Mouse (Mus musculus) hindbrain, embryonic 13.5 days (tissue): ENCODE results near the gene Eral1. TPM values are rescaled to one million over a fixed set of nuclear protein-coding genes. Genes with fewer than 3 reads are reported as not detected.

ENCODE experiments used
- ATAC-seq: fragments of 200-750 bp; cut with Nextera tagmentation; 2 replicates; pipeline ENCODE4 v1.8.0; 2017; ENCODE audit warnings: moderate TSS enrichment; ENCODE audit not compliant: low FRiP score
- H3K27ac ChIP-seq: fragments of 300-500 bp; sonication (generic); 2 replicates; pipeline ENCODE4 v1.5.1; 2015; ENCODE audit warnings: inconsistent platforms, mild to moderate bottlenecking, moderate library complexity
- H3K27me3 ChIP-seq: fragments of 300-500 bp; sonication (generic); 2 replicates; pipeline ENCODE4 v1.6.1; 2015; ENCODE audit warnings: mild to moderate bottlenecking, inconsistent platforms
- H3K36me3 ChIP-seq: fragments of 300-500 bp; sonication (generic); 2 replicates; pipeline ENCODE4 v1.6.1; 2015; ENCODE audit warnings: mild to moderate bottlenecking, inconsistent platforms
- H3K4me1 ChIP-seq: fragments of 300-500 bp; sonication (generic); replicated peaks from 2 replicates; pipeline ENCODE4 v1.6.1; 2015; ENCODE audit warnings: inconsistent platforms
- H3K4me2 ChIP-seq: fragments of 300-500 bp; sonication (generic); 2 replicates; pipeline ENCODE4 v1.6.1; 2015; ENCODE audit warnings: inconsistent platforms, mild to moderate bottlenecking, moderate library complexity
- H3K4me3 ChIP-seq: fragments of 300-500 bp; sonication (generic); 2 replicates; pipeline ENCODE4 v1.5.1; 2015; ENCODE audit warnings: mild to moderate bottlenecking, inconsistent platforms
- H3K9ac ChIP-seq: fragments of 300-500 bp; sonication (generic); 2 replicates; pipeline ENCODE4 v1.6.1; 2015; ENCODE audit warnings: mild to moderate bottlenecking, inconsistent platforms
- H3K9me3 ChIP-seq: fragments of 300-500 bp; sonication (generic); 2 replicates; pipeline ENCODE4 v1.6.1; 2016; ENCODE audit warnings: inconsistent platforms
- WGBS: fragments of 180-500 bp; shearing (Covaris S2); methylation state at CpG from one replicate; pipeline ENCODE4 v1.1.7; 2015; 5-methylcytosine and 5-hydroxymethylcytosine counted together
- polyA plus RNA-seq: library from polyadenylated mRNA; unstranded; fragments of >200 nt; fragmentation: Nextera tagmentation; extraction: Ambion mirVana; gene quantifications from 2 replicates; pipeline ENCODE4 v1.2.1, GENCODE M21; 2015

Eral1 gene
- polyA plus RNA-seq, 1 experiment from 2014 or later, result 31.5 TPM

GRCm38 (mm10) chr11:78074666-78075065, 5.5 kb downstream of the Eral1 start:
- Histone ChIP-seq H3K27ac (no peak overlapping the region), H3K9me3 (no peaks in the 10 kb centered on the region), H3K4me3 (no peak overlapping the region), H3K4me2 (no peak overlapping the region), H3K27me3 (no peaks in the 10 kb centered on the region), H3K36me3 (peaks cover 70% of the 10 kb centered on the region), H3K9ac (no peak overlapping the region), H3K4me1 (peaks cover 9% of the 10 kb centered on the region)
- ATAC-seq, result no peak
- 93% methylated on average over 4 of the region's 4 CpGs for WGBS

- Histone ChIP-seq H3K9ac (no peak overlapping the region), H3K4me2 (no peak overlapping the region), H3K27ac (no peak overlapping the region), H3K9me3 (no peaks in the 10 kb centered on the region), H3K4me3 (no peak overlapping the region), H3K36me3 (peaks cover 70% of the 10 kb centered on the region), H3K27me3 (no peaks in the 10 kb centered on the region), H3K4me1 (peaks cover 5% of the 10 kb centered on the region)
- ATAC-seq, result no peak
- WGBS, result 91% methylated on average over 2 of the region's 2 CpGs
Observed at GRCm38 (mm10) chr11:78074277-78074652, 5.9 kb downstream of the Eral1 start.

GRCm38 (mm10) chr11:78073577-78074276, 6.5 kb downstream of the Eral1 start:
- no peaks in the 10 kb centered on the region for H3K27me3 ChIP-seq
- ATAC-seq, result no peak
- H3K9ac ChIP-seq, result no peak overlapping the region
- H3K4me2 ChIP-seq, result no peak overlapping the region
- H3K4me1 ChIP-seq, result no peaks in the 10 kb centered on the region; the same call in 1 of the 2 replicates
- H3K9me3 ChIP-seq, result no peaks in the 10 kb centered on the region
- peaks cover 70% of the 10 kb centered on the region for H3K36me3 ChIP-seq
- H3K27ac ChIP-seq, result no peak overlapping the region
- no peak overlapping the region for H3K4me3 ChIP-seq
- 96% methylated on average over 9 of the region's 9 CpGs for WGBS

GRCm38 (mm10) chr11:78072425-78073130, 7.6 kb downstream of the Eral1 start:
- H3K9ac ChIP-seq, result no peak overlapping the region
- H3K4me2 ChIP-seq, result no peak overlapping the region
- H3K4me1 ChIP-seq, result no peaks in the 10 kb centered on the region
- H3K27ac ChIP-seq, result no peak overlapping the region
- H3K9me3 ChIP-seq, result no peaks in the 10 kb centered on the region
- no peak overlapping the region for H3K4me3 ChIP-seq
- ATAC-seq, result no peak
- peaks cover 68% of the 10 kb centered on the region for H3K36me3 ChIP-seq
- WGBS, result 36% methylated on average over 6 of the region's 6 CpGs
- H3K27me3 ChIP-seq, result no peaks in the 10 kb centered on the region

DNA sequence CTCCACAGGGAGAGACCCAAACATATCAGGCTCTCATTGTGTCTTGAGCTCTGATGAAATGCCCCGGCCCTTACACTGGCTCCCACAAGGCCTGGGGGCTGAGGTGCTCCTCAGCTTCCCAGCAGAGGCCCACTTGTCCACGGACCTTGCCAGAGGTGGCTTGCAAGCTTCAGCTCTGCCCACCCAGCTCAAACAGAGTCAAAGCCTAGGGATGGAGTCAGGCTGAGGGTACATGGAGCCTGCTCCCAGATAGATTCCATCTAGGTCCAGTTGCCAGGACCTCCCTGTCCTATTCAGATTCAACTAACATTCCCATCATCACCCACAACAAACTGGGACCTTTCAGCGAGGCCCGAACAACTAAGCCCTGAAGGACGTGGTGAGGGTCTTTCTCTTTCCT, 8.2 kb downstream of the Eral1 start:
- H3K9me3 ChIP-seq, result no peaks in the 10 kb centered on the region
- ATAC-seq, result no peak
- H3K4me1 ChIP-seq, result no peaks in the 10 kb centered on the region
- WGBS, result 86% methylated on average over 5 of the region's 5 CpGs
- no peaks in the 10 kb centered on the region for H3K27me3 ChIP-seq
- peaks cover 62% of the 10 kb centered on the region for H3K36me3 ChIP-seq
- H3K4me2 ChIP-seq, result no peak overlapping the region
- no peak overlapping the region for H3K9ac ChIP-seq
- H3K27ac ChIP-seq, result no peak overlapping the region
- H3K4me3 ChIP-seq, result no peak overlapping the region

GRCm38 (mm10) chr11:78069646-78070045, 10.5 kb downstream of the Eral1 start:
- Histone ChIP-seq H3K4me1 (no peaks in the 10 kb centered on the region), H3K27me3 (no peaks in the 10 kb centered on the region), H3K36me3 (peaks cover 39% of the 10 kb centered on the region), H3K27ac (no peak overlapping the region), H3K9me3 (no peaks in the 10 kb centered on the region), H3K9ac (no peak overlapping the region), H3K4me2 (no peak overlapping the region), H3K4me3 (no peak overlapping the region)
- ATAC-seq, result no peak
- 88% methylated on average over 6 of the region's 6 CpGs for WGBS

- no peaks in the 10 kb centered on the region for H3K9me3 ChIP-seq
- no peak overlapping the region for H3K4me2 ChIP-seq
- WGBS, result 84% methylated on average over 5 of the region's 5 CpGs
- no peak overlapping the region for H3K9ac ChIP-seq
- ATAC-seq, result no peak
- H3K4me3 ChIP-seq, result no peak overlapping the region
- H3K27ac ChIP-seq, result no peak overlapping the region
- no peaks in the 10 kb centered on the region for H3K4me1 ChIP-seq
- H3K27me3 ChIP-seq, result no peaks in the 10 kb centered on the region
- H3K36me3 ChIP-seq, result peaks cover 34% of the 10 kb centered on the region
Observed at GRCm38 (mm10) chr11:78069130-78069529, 11.1 kb downstream of the Eral1 start.

DNA sequence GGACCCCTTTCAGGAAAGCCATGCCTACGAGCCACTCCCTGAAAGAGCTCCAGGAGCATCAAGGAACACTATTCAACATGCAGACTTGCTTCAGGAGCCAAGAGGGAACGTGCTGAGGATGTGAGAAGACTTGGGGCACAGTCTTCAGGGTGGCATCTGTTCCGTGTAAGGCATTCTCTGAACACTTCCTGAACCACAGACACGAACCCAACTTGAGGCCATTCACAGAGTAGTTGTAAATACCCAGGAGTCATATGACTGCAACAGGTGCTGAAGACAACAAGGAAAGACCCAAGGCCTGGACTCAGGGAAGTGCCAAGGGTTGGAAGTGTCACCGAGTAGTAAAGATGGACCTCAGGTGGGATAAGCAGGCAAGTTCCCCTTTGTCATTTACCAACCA, 12.6 kb downstream of the Eral1 start:
- H3K4me2 ChIP-seq, result no peak overlapping the region
- peaks cover 19% of the 10 kb centered on the region for H3K36me3 ChIP-seq
- no peaks in the 10 kb centered on the region for H3K27me3 ChIP-seq
- no peak overlapping the region for H3K4me3 ChIP-seq
- no peak for ATAC-seq
- WGBS, result 82% methylated on average over 5 of the region's 5 CpGs
- H3K4me1 ChIP-seq, result no peaks in the 10 kb centered on the region
- no peak overlapping the region for H3K9ac ChIP-seq
- H3K9me3 ChIP-seq, result no peaks in the 10 kb centered on the region
- no peak overlapping the region for H3K27ac ChIP-seq

DNA sequence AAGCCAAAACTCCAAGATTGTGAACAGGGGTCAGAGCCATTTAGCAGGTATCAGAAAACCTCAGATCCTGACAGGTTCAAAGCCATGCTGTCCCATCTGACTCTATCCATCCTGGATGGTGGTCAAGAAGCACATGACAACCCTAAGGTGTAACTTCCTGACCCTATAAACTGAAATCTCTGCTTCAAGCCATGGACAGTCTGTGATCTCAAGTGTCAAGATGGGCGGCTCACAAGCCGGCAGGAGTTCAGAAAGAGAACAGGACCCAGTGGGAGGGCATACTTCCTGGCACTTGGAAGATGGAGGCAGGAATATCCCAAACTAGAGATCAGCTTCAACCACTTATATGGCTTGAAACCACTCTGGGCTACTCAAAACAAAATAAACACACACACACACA, 13.5 kb downstream of the Eral1 start:
- no peaks in the 10 kb centered on the region for H3K27me3 ChIP-seq
- H3K4me3 ChIP-seq, result no peak overlapping the region
- H3K27ac ChIP-seq, result no peak overlapping the region
- no peak overlapping the region for H3K4me2 ChIP-seq
- H3K9me3 ChIP-seq, result no peaks in the 10 kb centered on the region
- H3K9ac ChIP-seq, result no peak overlapping the region
- no peak for ATAC-seq
- no peaks in the 10 kb centered on the region for H3K4me1 ChIP-seq
- H3K36me3 ChIP-seq, result peaks cover 11% of the 10 kb centered on the region
- WGBS, result 59% methylated on average over 2 of the region's 2 CpGs

DNA sequence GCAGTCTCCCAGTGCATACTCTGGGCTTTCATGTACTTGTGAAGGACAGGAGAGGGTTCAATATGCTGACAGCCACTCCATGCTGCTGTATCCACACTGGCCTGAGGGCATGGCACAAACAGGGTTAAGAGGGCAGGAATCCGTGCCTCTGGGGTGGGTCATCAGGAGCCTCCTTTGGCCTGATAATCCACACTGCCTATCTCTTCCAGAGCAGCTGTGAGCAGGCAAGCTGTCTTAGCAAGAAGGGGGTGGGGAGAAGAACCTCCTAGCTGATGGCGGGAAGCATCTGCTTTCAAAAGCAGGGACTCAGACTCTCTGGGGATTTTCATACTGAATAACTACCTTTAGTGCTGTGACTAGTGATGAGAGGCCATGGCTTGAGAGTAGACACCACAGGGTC, 14.3 kb downstream of the Eral1 start:
- no peaks in the 10 kb centered on the region for H3K27me3 ChIP-seq
- WGBS, result 47% methylated on average over 2 of the region's 2 CpGs
- H3K27ac ChIP-seq, result no peak overlapping the region
- H3K9me3 ChIP-seq, result no peaks in the 10 kb centered on the region
- no peaks in the 10 kb centered on the region for H3K4me1 ChIP-seq
- H3K36me3 ChIP-seq, result peaks cover 11% of the 10 kb centered on the region
- 0 out of 2 replicates have a peak overlapping the region, but pooled peaks have one; percentile 13 for H3K9ac ChIP-seq
- H3K4me3 ChIP-seq, result no peak overlapping the region
- no peak for ATAC-seq
- no peak overlapping the region for H3K4me2 ChIP-seq

- no peak for ATAC-seq
- Histone ChIP-seq H3K36me3 (peaks cover 31% of the 10 kb centered on the region), H3K27me3 (no peaks in the 10 kb centered on the region), H3K9me3 (no peaks in the 10 kb centered on the region), H3K4me3 (no peak overlapping the region), H3K4me2 (no peak overlapping the region), H3K4me1 (0 out of 2 replicates have a peak, but pooled peaks cover 5% of the 10 kb centered on the region), H3K9ac (no peak overlapping the region), H3K27ac (no peak overlapping the region)
- 83% methylated on average over 1 of the region's 1 CpGs for WGBS
Observed at GRCm38 (mm10) chr11:78062563-78062962, 17.6 kb downstream of the Eral1 start.

DNA sequence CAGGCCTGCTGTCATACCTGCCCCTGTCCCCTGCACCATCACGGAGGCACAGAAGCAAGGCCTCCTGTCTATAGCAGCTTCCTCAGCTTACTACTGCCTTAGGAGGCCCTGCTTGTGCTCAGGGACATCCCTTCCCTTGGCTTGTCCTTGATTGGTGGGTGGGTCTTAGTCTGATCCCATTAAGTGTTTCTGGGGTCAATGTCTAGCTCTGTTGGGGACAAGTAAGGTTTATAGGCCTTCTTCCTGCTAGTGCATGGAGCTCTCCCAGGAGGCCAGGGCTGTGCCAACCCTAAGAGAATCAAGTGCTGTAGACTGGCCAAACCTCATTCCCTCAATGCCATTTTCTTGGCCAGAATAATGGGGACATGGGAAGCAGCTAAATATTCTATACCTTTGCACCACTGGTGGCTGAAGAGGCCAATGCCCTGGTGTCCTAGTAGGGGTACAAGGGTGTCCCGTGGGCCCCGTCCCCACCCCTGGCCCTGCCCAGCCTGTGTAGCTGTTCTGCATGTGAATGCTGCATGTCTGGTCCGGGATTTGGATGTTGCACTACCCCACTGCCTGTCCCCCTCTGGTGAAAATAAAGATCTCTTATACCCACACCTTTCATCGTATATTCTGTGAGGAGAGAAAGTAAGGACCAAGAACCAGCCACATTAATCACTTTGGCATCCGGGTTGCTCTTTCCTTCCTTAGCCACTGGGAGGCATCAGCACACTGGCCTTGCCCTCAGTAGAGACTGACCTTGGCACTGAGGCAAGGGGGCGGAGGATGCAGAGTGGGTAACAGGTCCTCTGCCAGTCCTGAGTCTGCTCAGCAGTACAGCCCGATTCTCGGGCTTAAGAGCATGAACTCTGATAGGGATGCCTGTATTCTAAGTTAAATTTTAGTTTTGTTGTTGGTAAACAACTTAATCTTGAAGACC, 20.1 kb downstream of the Eral1 start:
- WGBS, result 63% methylated on average over 9 of the region's 9 CpGs
- H3K36me3 ChIP-seq, result peaks cover 56% of the 10 kb centered on the region

More for the DNA sequence above, 20.1 kb downstream of the Eral1 start:
- H3K4me3 ChIP-seq, result no peak overlapping the region
- 0 out of 2 replicates have a peak, but pooled peaks cover 5% of the 10 kb centered on the region for H3K4me1 ChIP-seq
- H3K4me2 ChIP-seq, result no peak overlapping the region
- no peaks in the 10 kb centered on the region for H3K9me3 ChIP-seq
- no peaks in the 10 kb centered on the region for H3K27me3 ChIP-seq
- ATAC-seq, result peak; percentile 76
- H3K27ac ChIP-seq, result no peak overlapping the region
- H3K9ac ChIP-seq, result no peak overlapping the region; the same call in 1 of the 2 replicates
